Mouse (Mus musculus): ENCODE measurements around the gene Herc1.

Herc1 gene

DNA sequence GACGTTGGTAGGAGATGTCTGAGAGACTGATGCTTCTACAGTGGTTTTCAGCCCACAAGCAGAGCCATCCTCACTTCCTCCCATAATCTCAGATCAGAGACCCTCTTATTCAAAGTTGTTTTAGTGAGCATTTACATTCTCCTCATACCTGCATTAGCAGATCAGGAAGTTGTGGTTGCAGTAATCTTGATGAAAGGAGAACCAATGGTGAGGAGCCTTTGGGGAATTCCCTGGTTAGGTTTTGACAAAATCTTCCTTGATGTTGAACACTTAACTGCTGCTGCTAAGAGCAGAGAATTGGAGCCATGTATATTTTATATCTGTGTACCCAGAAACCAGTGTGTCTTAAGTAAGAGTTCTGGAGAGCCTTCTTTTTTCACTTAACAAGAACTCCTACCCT lies 142.1 kb downstream of the Herc1 start:
- in situ Hi-C loops (cut with MboI, MseI): loop anchor here in 1 of 2 experiments (5.0 kb wide), 1 partner anchor 105 kb away; no protein-coding TSS in a partner anchor

DNA sequence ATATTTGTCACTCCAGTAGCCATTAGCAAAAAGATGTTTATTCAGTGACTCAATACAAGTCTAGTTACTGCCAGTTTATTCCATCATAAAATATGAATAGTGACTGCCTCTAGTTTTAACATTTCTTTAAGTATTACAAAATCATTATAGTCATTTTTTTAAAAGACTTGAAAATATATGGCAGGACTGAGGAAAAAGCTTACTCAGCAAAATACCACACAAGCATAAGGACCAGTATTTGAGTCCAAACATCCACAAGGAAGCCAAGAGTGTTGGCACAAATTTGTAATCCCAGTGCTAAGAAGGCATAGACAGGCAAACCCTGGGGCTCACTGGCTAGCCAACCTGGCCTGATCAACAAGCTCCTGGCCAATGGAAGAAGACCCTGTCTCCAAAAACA lies 143.7 kb downstream of the Herc1 start:
- in situ Hi-C loops (cut with MboI, MseI): loop anchor here in 1 of 2 experiments (5.0 kb wide), 1 partner anchor 107 kb away; no protein-coding TSS in a partner anchor

GRCm38 (mm10) chr9:66501248-66501647 lies 151.0 kb downstream of the Herc1 start:
- in situ Hi-C loops (cut with MboI, MseI): no loop called here

GRCm38 (mm10) chr9:66503879-66504411 lies 153.7 kb downstream of the Herc1 start:
- in situ Hi-C loops (cut with MboI, MseI): no loop called here

GRCm38 (mm10) chr9:66504518-66504917 lies 154.3 kb downstream of the Herc1 start:
- in situ Hi-C loops (cut with MboI, MseI): no loop called here

DNA sequence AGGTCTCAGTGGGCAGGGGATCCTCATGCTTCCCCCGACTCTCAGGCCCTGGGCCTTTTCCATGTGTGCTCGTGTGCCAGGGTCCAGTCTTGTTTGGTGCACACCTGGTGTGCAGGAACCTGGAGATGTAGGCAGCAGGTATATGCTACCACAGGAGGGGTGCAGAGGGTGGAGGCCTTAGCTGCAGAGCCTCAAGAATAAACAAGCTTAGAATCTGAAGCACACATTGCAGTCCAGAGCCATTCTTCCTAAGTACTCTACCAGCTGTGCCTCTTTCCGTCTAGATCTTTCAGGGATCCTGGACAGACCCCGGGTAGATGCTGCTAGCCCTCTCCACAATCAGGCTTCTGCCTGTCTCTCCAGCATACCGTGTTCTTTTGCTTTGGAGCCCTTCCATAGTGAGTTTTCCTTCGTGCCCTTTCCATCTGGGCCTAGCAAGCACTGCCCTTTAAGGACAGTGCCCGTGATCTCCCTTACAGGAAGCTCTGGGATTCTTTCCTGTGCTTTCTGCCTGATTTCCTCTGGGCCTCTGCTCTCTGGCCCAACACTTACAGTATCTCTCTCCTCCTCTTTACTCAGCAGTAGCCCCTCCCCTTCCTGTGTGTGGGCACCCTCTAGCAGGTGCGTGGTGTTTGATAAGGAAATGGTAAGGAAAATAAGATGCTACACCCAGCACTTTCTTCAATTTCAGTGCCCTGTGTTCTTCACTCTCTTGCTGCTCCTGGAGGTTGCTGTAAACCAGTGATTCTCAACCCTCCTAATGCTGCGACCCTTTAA lies 155.1 kb downstream of the Herc1 start:
- in situ Hi-C loops (cut with MboI, MseI): no loop called here

DNA sequence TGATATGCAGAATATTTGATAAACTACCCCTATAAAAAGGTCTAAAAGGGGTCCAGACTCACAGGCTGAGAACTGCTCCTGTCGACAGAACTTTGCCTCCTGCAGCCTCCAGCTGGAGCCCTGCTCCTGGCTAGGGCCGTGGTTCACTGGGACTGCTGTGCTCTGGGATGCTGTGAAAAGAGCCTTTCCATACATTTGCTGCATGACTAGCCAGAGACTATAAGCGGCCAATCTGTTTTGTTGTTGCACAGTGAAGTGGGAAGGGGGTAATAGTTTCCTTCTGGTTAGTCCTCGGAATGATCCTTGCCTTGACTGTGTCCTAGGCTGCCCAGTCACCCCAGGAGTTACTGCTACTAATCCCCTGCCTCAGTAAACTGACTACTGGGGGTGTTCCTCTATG lies 155.8 kb downstream of the Herc1 start:
- in situ Hi-C loops (cut with MboI, MseI): no loop called here

DNA sequence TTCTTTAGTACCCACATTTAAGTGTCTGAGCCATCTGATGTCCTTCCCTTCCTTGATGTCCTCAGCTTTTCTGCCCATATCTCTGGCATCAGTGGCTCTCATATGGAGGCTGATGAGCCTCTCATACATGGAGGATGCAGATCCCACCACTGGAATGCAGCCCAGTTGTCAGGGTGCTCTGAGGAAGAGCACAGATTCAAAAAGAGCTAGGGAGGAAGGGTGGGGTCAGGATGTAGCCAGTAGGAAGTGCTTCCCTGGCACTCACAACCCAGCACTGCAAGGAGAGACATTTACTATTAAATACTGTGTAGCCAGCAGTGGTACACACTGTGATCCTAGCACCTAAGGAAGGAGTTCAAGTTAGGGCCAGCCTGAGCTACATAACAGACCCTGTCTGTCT lies 156.2 kb downstream of the Herc1 start:
- in situ Hi-C loops (cut with MboI, MseI): no loop called here

DNA sequence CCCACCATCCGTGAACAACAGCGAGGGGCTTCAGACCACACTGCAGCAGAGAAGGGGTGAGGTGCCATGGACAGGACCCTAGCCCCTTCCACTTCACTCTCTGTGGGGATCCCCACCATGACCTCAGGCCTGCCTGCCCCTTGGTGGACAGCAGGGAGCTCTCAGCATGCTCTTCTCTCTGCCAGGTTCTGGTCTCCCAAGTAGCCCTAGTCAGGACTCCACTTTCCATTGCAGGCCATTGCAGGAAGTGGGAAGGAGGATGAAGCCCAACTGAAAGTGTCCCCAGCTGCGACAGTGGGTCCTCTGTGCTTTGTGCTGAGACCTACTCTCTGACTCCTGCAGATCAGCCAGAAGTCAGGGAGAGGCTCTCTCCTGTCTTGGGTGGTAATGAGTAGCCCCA lies 157.4 kb downstream of the Herc1 start:
- in situ Hi-C loops (cut with MboI, MseI): no loop called here

GRCm38 (mm10) chr9:66508890-66509399 lies 158.7 kb downstream of the Herc1 start:
- in situ Hi-C loops (cut with MboI, MseI): no loop called here

DNA sequence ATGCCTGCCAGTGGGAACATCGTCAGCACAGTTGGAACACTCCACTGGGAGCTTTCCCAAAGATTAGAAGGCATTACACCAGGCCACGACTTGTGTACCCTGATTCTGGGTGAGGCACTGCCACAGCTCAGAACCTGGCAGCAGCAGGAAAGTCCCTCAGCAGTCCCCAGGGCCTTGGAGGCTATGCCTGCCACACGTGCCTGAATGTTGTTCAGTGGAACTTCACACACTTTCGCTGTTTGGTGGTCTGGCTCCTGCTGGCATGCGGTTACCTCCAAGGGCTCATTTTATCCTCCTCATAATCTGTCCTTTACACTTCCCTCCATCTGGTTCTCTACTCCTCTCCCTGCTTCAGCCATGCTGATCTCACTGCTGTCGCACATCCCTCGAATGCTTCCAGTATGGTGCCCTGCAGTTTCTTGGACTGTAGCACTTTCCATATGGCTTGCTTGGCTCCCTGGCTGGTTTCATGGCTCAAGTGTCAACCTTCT lies 160.1 kb downstream of the Herc1 start:
- in situ Hi-C loops (cut with MboI, MseI): loop anchor here (5.0 to 10.0 kb wide), 5 partner anchors 97 to 464 kb away; partner anchors contain the start of genes Aph1b (in 1 of the 2), Gm10647 (in 1 of the 2) and Lactb (in 1 of the 2)

- in situ Hi-C loops (cut with MboI, MseI): loop anchor here (5.0 to 10.0 kb wide), 5 partner anchors 96 to 464 kb away; partner anchors contain the start of genes Aph1b (in 1 of the 2), Gm10647 (in 1 of the 2) and Lactb (in 1 of the 2)
These were observed 160.7 kb downstream of the Herc1 start for GRCm38 (mm10) chr9:66510944-66511343.

- in situ Hi-C loops (cut with MboI, MseI): loop anchor here (5.0 to 10.0 kb wide), 5 partner anchors 96 to 463 kb away; partner anchors contain the start of genes Aph1b (in 1 of the 2), Gm10647 (in 1 of the 2) and Lactb (in 1 of the 2)
These were observed 161.5 kb downstream of the Herc1 start for GRCm38 (mm10) chr9:66511580-66512350.

- in situ Hi-C loops (cut with MboI, MseI): loop anchor here (5.0 to 10.0 kb wide), 5 partner anchors 95 to 462 kb away; partner anchors contain the start of genes Aph1b (in 1 of the 2), Gm10647 (in 1 of the 2) and Lactb (in 1 of the 2)
These were observed 162.1 kb downstream of the Herc1 start for GRCm38 (mm10) chr9:66512351-66512671.

DNA sequence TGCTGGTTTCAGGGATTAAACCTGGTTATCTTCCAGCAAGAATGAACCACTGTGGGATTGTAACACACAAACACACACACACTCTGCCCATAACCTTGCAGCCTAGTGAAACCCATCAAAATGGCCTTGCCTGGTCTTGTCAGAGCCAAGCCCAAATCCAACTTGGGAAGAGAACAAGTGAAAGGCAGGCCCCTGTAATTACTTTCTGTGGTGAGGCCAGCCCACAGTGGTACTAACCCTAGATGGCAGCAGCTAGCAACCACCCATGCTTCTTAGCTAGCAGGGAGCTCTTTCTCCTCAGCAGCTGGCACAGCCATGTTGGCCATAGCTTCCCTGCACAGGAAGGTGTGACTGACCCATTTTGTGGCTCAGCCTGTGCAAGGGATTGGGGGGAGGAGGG lies 162.9 kb downstream of the Herc1 start:
- in situ Hi-C loops (cut with MboI, MseI): loop anchor here (5.0 to 10.0 kb wide), 5 partner anchors 94 to 462 kb away; partner anchors contain the start of genes Aph1b (in 1 of the 2), Gm10647 (in 1 of the 2) and Lactb (in 1 of the 2)

DNA sequence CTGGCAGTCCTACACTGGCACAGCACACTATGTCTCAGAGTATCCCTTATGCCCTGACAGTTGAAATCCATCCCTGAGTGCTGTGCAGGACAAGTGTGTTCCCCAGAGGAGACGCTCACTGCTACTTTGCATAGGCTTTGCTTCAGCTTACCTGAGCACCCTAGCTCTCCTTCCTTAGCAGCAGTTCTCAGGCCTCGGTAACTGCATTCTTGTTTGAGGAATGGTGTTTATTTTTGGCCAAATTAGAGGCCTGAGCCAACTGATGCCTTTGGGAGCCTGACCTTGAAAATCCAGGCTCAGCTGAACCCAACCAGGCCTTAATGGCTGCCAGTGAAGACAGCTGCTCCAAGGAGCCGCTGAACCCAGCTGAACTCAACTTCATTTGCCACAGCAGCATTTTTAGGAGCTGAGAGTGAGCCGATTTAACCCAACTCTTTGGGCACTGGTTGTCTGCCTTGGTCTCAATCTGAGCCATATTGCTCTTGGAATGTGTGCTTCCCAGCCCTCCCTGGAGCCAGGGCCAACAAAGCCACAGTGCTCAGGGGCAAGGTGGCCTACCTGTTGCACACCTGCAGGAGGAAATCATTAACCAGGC lies 163.5 kb downstream of the Herc1 start:
- in situ Hi-C loops (cut with MboI, MseI): loop anchor here (5.0 to 10.0 kb wide), 5 partner anchors 94 to 461 kb away; partner anchors contain the start of genes Aph1b (in 1 of the 2), Gm10647 (in 1 of the 2) and Lactb (in 1 of the 2)

GRCm38 (mm10) chr9:66514256-66514770 lies 164.1 kb downstream of the Herc1 start, which contains the start of gene Fbxl22:
Gene Fbxl22 (minus strand): TSS chr9:66514593.
- in situ Hi-C loops (cut with MboI, MseI): loop anchor here (5.0 to 10.0 kb wide), 5 partner anchors 93 to 460 kb away; partner anchors contain the start of genes Aph1b (in 1 of the 2), Gm10647 (in 1 of the 2) and Lactb (in 1 of the 2)

DNA sequence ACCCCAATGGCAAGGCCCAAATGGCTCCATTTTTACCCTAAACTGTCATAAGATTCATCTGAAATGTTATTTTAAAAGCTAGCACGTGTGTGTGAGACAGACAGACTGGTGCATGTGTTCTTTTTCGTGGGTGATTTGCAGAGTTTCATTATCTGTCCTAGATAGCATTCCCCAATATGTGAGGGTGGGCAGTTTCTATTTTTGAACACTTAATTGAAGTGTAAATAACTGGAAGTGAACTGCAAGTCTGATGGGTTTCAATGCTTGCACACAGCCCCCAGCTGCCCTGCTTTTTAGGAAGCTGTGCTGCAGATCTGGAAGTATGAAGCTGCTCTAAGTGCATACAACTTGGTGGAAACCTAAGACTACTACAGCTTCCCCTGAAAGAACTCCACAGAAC lies 164.9 kb downstream of the Herc1 start:
- in situ Hi-C loops (cut with MboI, MseI): loop anchor here (5.0 to 10.0 kb wide), 2 partner anchors 57 to 460 kb away; partner anchors contain the start of gene Lactb (in 1 of the 2)

GRCm38 (mm10) chr9:66515680-66516210 lies 165.5 kb downstream of the Herc1 start:
- in situ Hi-C loops (cut with MboI, MseI): loop anchor here (5.0 to 10.0 kb wide), 2 partner anchors 57 to 459 kb away; partner anchors contain the start of gene Lactb (in 1 of the 2)
